Mouse (Mus musculus): ENCODE measurements around the gene Anks4b. TPM values are rescaled to one million over a fixed set of nuclear protein-coding genes. Genes with fewer than 3 reads are reported as not detected.

Anks4b gene
- polyA plus RNA-seq, 1 experiment from 2014 or later, result not detected

DNA sequence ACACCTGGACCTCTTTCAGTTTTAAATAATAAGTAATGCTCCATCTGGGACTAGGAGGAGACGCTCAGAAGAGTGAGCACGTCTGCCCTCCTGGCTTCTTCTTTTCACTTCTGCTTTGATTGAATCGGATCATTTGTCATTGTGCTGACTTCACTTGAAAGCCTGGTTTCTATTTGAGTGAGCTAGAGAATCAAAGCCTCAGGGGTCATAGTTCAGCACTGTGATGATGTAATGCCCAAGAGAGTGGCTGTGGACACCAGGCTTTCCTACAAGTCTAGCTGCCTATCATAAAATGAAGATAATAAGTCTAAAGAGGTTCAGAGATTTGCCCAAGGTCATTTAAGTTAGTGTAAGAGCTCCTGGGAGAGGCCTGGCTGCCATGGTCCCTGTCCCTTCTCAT lies 23.4 kb upstream of the Anks4b start:
- H3K4me3 ChIP-seq (ENCODE audit: control insufficient read depth in 1 of 2, insufficient read depth in 1 of 2, low read depth in 1 of 2, low read length in 2 of 2), result no peak overlapping the region
- no peaks in the 10 kb centered on the region for H3K36me3 ChIP-seq (ENCODE audit: control insufficient read depth, insufficient read depth, low read length)
- no peaks in the 10 kb centered on the region for H3K9me3 ChIP-seq (ENCODE audit: control insufficient read depth, low read length)
- no peak overlapping the region for H3K4me2 ChIP-seq (ENCODE audit: low read length)
- no peak overlapping the region for H3K9ac ChIP-seq (ENCODE audit: low read length)
- 49% methylated on average over 3 of the region's 3 CpGs for WGBS
- no peak for ATAC-seq (ENCODE audit: insufficient number of reproducible peaks, insufficient read depth, low FRiP score, low read depth)
- H3K27me3 ChIP-seq (ENCODE audit: control insufficient read depth, insufficient read depth, low read length), result no peaks in the 10 kb centered on the region
- H3K4me1 ChIP-seq (ENCODE audit: control insufficient read depth in 2 of 2, insufficient read depth in 2 of 2, low read length in 2 of 2), result no peaks in the 10 kb centered on the region
- no peak overlapping the region for H3K27ac ChIP-seq (replicated peaks in 1 of 2; ENCODE audit: control insufficient read depth in 1 of 2, insufficient read depth in 1 of 2, low read depth in 2 of 2, low read length in 2 of 2)

DNA sequence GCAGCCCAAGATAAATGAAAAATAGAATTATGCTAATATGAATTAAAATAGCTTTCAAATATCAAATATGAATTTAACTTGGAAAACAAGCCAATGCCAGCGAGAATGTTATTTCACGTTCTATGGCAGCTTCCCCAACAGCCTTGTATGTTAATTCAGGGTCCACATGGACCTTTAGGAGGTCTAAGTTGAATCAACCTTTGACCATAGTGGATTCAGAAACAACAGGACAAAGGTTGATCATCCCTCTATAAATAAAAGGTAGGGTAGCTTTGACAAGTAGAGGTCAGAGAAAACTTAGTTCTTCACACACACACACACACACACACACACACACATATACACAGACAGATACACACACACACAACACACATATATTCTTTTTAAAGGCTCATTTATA lies 22.8 kb upstream of the Anks4b start:
- H3K4me3 ChIP-seq (ENCODE audit: control insufficient read depth in 1 of 2, insufficient read depth in 1 of 2, low read depth in 1 of 2, low read length in 2 of 2), result no peak overlapping the region
- H3K36me3 ChIP-seq (ENCODE audit: control insufficient read depth, insufficient read depth, low read length), result no peaks in the 10 kb centered on the region
- no peaks in the 10 kb centered on the region for H3K4me1 ChIP-seq (ENCODE audit: control insufficient read depth in 2 of 2, insufficient read depth in 2 of 2, low read length in 2 of 2)
- H3K9me3 ChIP-seq (ENCODE audit: control insufficient read depth, low read length), result no peaks in the 10 kb centered on the region
- no peaks in the 10 kb centered on the region for H3K27me3 ChIP-seq (ENCODE audit: control insufficient read depth, insufficient read depth, low read length)
- no peak overlapping the region for H3K9ac ChIP-seq (ENCODE audit: low read length)
- H3K4me2 ChIP-seq (ENCODE audit: low read length), result no peak overlapping the region
- WGBS, result 81% methylated on average over 2 of the region's 2 CpGs
- H3K27ac ChIP-seq (replicated peaks in 1 of 2; ENCODE audit: control insufficient read depth in 1 of 2, insufficient read depth in 1 of 2, low read depth in 2 of 2, low read length in 2 of 2), result no peak overlapping the region
- no peak for ATAC-seq (ENCODE audit: insufficient number of reproducible peaks, insufficient read depth, low FRiP score, low read depth)

DNA sequence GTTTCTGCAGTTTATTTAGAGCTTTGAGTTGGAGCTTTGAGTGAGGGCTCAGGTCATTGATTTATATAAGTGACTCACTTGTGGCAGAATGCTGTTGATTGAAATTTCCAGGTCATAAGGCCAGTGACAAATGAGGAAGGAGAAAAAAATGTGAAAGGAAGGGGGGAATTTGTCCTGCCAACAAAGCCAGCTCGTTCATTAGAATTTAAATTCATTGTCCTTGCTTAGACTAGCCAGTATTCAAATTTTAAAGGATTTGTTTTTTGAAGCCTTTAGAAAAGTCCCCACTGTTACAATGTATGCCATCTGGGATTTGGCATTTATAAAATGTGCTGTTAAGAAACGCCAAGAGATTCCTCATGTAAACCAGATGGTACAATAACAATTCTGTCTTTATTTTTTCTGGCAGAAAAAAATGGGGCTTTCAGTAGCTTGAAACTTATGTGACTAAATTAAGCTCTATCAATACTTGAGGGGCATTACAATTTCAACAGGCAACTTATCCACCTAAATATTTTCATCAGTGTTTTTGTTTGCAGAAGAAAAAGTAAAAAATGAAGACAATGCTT lies 16.7 kb upstream of the Anks4b start:
- Histone ChIP-seq H3K4me3 (ENCODE audit: control insufficient read depth in 1 of 2, insufficient read depth in 1 of 2, low read depth in 1 of 2, low read length in 2 of 2) (no peak overlapping the region), H3K9me3 (ENCODE audit: control insufficient read depth, low read length) (no peaks in the 10 kb centered on the region), H3K4me2 (ENCODE audit: low read length) (no peak overlapping the region), H3K27ac (replicated peaks in 1 of 2; ENCODE audit: control insufficient read depth in 1 of 2, insufficient read depth in 1 of 2, low read depth in 2 of 2, low read length in 2 of 2) (no peak overlapping the region), H3K4me1 (ENCODE audit: control insufficient read depth in 2 of 2, insufficient read depth in 2 of 2, low read length in 2 of 2) (no peaks in the 10 kb centered on the region), H3K36me3 (ENCODE audit: control insufficient read depth, insufficient read depth, low read length) (no peaks in the 10 kb centered on the region), H3K9ac (ENCODE audit: low read length) (no peak overlapping the region), H3K27me3 (ENCODE audit: control insufficient read depth, insufficient read depth, low read length) (no peaks in the 10 kb centered on the region)
- no peak for ATAC-seq (ENCODE audit: insufficient number of reproducible peaks, insufficient read depth, low FRiP score, low read depth)
- WGBS, result 36% methylated on average over 2 of the region's 2 CpGs

DNA sequence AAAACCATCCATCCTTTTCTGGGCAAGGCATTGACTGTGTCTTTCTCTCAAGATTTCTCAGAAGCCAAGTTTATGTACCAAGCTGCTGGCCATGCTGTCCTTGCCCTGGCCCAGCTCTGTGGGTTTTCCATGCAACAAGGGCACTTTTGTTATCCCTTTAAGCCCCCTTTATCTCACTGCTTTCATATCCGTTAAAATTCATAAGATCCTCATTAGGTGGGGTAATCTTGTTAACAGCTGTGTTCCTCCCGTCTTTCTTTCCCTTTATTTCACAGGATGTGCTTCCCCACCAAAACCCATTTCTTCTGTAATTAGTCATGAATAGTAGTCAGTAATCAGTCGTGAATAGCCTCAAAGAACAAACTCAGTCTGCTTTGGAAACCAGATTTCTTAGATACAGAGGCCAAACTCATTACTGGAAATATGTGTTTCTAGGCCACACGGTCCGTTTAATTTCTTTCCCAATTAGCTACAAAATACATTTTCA lies 16.0 kb upstream of the Anks4b start:
- no peaks in the 10 kb centered on the region for H3K36me3 ChIP-seq (ENCODE audit: control insufficient read depth, insufficient read depth, low read length)
- no peaks in the 10 kb centered on the region for H3K4me1 ChIP-seq (ENCODE audit: control insufficient read depth in 2 of 2, insufficient read depth in 2 of 2, low read length in 2 of 2)
- H3K4me2 ChIP-seq (ENCODE audit: low read length), result no peak overlapping the region
- no peaks in the 10 kb centered on the region for H3K27me3 ChIP-seq (ENCODE audit: control insufficient read depth, insufficient read depth, low read length)
- no peak overlapping the region for H3K4me3 ChIP-seq (ENCODE audit: control insufficient read depth in 1 of 2, insufficient read depth in 1 of 2, low read depth in 1 of 2, low read length in 2 of 2)
- H3K9ac ChIP-seq (ENCODE audit: low read length), result no peak overlapping the region
- 54% methylated on average over 5 of the region's 5 CpGs for WGBS
- no peak for ATAC-seq (ENCODE audit: insufficient number of reproducible peaks, insufficient read depth, low FRiP score, low read depth)
- H3K9me3 ChIP-seq (ENCODE audit: control insufficient read depth, low read length), result no peaks in the 10 kb centered on the region
- H3K27ac ChIP-seq (replicated peaks in 1 of 2; ENCODE audit: control insufficient read depth in 1 of 2, insufficient read depth in 1 of 2, low read depth in 2 of 2, low read length in 2 of 2), result no peak overlapping the region

DNA sequence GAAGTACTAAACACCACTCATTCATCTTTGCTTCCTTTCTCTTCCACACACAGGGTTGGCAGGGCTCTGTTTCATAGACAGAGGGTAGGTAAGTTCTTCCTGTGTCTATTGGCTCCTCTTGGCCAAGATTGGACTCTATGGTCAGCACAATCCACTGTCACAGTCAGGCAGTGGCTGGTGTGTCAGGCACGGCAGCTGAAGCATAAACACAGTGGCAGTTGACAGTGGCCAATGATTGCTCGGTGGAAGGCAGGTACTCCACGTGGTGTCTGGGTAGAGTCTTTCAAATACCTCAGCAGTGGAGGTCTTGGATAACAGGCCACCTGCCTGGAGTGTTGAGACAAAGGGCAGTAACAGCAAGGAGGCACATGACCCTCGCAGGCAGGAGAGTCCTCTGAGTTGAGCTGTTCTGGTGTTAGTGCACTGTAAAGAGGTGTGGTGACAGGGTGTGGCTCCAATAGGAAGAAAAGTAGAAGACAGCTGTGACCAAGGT lies 15.5 kb upstream of the Anks4b start:
- Histone ChIP-seq H3K36me3 (ENCODE audit: control insufficient read depth, insufficient read depth, low read length) (no peaks in the 10 kb centered on the region), H3K4me3 (ENCODE audit: control insufficient read depth in 1 of 2, insufficient read depth in 1 of 2, low read depth in 1 of 2, low read length in 2 of 2) (no peak overlapping the region), H3K9me3 (ENCODE audit: control insufficient read depth, low read length) (no peaks in the 10 kb centered on the region), H3K4me2 (ENCODE audit: low read length) (no peak overlapping the region), H3K4me1 (ENCODE audit: control insufficient read depth in 2 of 2, insufficient read depth in 2 of 2, low read length in 2 of 2) (no peaks in the 10 kb centered on the region), H3K9ac (ENCODE audit: low read length) (no peak overlapping the region), H3K27ac (replicated peaks in 1 of 2; ENCODE audit: control insufficient read depth in 1 of 2, insufficient read depth in 1 of 2, low read depth in 2 of 2, low read length in 2 of 2) (no peak overlapping the region), H3K27me3 (ENCODE audit: control insufficient read depth, insufficient read depth, low read length) (no peaks in the 10 kb centered on the region)
- 32% methylated on average over 4 of the region's 4 CpGs for WGBS
- ATAC-seq (ENCODE audit: insufficient number of reproducible peaks, insufficient read depth, low FRiP score, low read depth), result no peak

DNA sequence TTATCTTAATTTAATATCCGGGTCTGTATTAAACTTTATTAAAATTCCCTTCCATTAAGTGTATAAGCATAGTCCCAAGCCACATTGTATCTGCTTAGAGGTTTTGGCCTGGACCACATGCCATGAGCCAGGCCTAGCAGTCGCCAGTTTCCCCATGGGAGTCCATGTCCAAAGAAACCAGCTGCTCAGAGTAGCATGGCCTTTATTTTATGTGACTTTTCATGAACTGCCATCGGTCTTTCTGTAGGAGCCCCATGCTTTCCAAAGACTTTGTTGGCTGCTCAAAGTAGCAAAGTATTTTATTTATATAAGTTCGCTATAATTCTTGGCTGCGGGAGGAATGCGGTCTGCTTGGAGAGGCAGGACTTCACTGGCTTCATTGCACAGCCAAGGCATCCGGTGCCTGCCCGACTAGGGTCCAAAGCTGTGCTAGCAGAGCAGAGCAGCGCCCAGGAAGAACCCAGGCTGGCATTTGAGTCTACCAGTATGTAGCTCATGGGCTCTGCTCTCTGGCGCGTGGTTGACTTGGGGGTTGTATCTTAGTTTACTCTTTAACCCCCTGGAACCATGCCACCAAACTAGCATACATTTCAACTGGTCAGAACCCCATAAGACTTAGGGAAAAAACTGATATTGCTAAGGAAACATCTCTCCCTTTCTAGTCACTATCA lies 9.9 kb upstream of the Anks4b start:
- Histone ChIP-seq H3K9me3 (ENCODE audit: control insufficient read depth, low read length) (no peaks in the 10 kb centered on the region), H3K4me1 (ENCODE audit: control insufficient read depth in 2 of 2, insufficient read depth in 2 of 2, low read length in 2 of 2) (no peaks in the 10 kb centered on the region), H3K36me3 (ENCODE audit: control insufficient read depth, insufficient read depth, low read length) (no peaks in the 10 kb centered on the region), H3K27me3 (ENCODE audit: control insufficient read depth, insufficient read depth, low read length) (no peaks in the 10 kb centered on the region), H3K4me2 (ENCODE audit: low read length) (no peak overlapping the region), H3K27ac (replicated peaks in 1 of 2; ENCODE audit: control insufficient read depth in 1 of 2, insufficient read depth in 1 of 2, low read depth in 2 of 2, low read length in 2 of 2) (no peak overlapping the region), H3K4me3 (ENCODE audit: control insufficient read depth in 1 of 2, insufficient read depth in 1 of 2, low read depth in 1 of 2, low read length in 2 of 2) (no peak overlapping the region), H3K9ac (ENCODE audit: low read length) (no peak overlapping the region)
- no peak for ATAC-seq (ENCODE audit: insufficient number of reproducible peaks, insufficient read depth, low FRiP score, low read depth)
- 84% methylated on average over 11 of the region's 11 CpGs for WGBS

DNA sequence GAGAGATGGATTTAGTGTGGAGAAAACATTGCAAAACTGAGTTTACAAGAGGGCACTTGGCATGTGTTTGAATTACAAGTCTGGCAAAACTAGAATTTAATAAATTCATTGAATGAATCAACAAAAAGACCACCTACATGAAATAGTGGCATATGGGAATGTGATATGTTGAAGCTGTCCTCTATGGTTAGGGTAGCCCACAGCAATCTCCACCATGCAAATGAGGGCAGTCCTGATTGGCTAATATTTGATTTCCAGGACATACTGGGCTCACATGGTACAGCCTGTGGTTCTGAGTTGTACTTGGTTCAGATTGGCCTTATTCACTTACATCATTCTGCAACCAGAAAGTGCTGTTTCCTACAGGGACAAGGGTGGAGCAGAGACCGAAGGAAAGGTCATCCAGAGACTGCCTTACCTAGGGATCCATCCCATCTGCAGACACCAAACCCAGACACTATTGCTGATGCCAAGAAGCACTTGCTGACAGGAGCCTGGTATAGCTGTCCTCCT lies 1.4 kb upstream of the Anks4b start:
- H3K9ac ChIP-seq (ENCODE audit: low read length), result no peak overlapping the region
- no peak overlapping the region for H3K4me2 ChIP-seq (ENCODE audit: low read length)
- ATAC-seq (ENCODE audit: insufficient number of reproducible peaks, insufficient read depth, low FRiP score, low read depth), result no peak
- H3K9me3 ChIP-seq (ENCODE audit: control insufficient read depth, low read length), result no peaks in the 10 kb centered on the region
- no peak overlapping the region for H3K27ac ChIP-seq (replicated peaks in 1 of 2; ENCODE audit: control insufficient read depth in 1 of 2, insufficient read depth in 1 of 2, low read depth in 2 of 2, low read length in 2 of 2)
- H3K4me3 ChIP-seq (ENCODE audit: control insufficient read depth in 1 of 2, insufficient read depth in 1 of 2, low read depth in 1 of 2, low read length in 2 of 2), result no peak overlapping the region
- H3K27me3 ChIP-seq (ENCODE audit: control insufficient read depth, insufficient read depth, low read length), result no peaks in the 10 kb centered on the region
- H3K4me1 ChIP-seq (ENCODE audit: control insufficient read depth in 2 of 2, insufficient read depth in 2 of 2, low read length in 2 of 2), result no peaks in the 10 kb centered on the region
- WGBS, result 88% methylated on average over 1 of the region's 1 CpGs
- H3K36me3 ChIP-seq (ENCODE audit: control insufficient read depth, insufficient read depth, low read length), result no peaks in the 10 kb centered on the region
